9 mouse cellular contexts compared by ENCODE assay signal in the genomic region with DNA sequence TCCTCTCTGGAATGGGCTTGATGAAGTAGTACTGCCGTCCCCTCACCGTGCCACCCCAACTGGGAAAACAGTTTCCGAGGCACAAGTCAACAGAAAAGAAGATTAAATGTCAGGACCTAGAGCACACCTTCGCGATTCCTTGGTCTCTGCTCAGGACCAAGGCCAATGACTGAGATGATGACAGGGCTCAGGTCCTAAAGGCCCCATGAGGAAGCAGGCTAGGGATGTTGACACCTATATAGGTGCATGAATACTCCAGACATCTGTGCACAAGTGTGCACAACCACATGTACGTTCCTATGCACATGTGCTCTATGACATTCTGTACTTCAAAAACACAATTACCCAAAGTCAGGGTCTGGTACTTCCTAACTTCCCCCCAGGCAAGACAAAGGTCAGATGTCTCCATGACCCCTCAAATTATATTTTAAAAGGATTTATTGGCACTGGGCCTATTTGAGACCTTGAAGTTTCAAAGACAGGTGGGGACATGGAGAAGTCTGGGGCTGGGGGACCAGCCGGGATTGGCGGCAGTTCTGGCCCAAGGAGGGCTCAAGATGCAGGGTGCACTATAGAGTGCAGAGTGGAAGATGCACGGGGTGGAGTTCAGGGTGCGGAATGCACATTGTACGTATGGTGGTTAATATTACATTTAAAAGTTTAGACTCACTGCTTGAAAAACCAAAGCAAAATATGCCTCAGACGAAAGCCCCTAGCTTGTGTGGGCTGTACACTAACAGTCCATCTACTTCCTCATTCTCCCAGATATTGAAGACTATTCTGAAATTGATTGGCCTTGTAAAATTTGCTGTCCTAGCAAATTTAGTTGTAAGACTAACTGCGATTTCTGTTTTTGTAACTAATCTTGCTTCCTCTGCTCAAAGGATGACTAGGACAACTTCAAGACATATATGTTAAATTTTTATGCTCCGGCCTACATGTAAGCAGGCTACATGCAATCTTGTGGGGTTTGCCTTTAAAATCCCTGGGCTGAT. TPM values are rescaled to one million over a fixed set of nuclear protein-coding genes. Genes with fewer than 3 reads are reported as not detected.
DNase-seq lines count a peak whose midpoint lies in the region; ATAC-seq and TF ChIP-seq lines count a peak whose summit lies in the region.
"Had no signal": no experiment of that assay in that cellular context is flagged by ENCODE, and none has a peak within 500 bp of the region (broad histone marks: within the 10 kb centered on the region; RNA-seq: fewer than 3 reads in every experiment).

No protein-coding gene starts in this region.

- DNase-seq in heart, postnatal 36 days = no peak
- DNase-seq in MEL (ENCODE audit: low read depth, low spot score) = peak; percentile 62
- DNase-seq in forebrain, postnatal 0 days = no peak
- no peak for DNase-seq in spleen, postnatal 36 days (ENCODE audit: low spot score in 2 of 2)
- no peak for DNase-seq in urinary bladder, postnatal 4 days (ENCODE audit: low spot score in 2 of 2)

- peaks cover 1% of the 10 kb centered on the region; the same call in 1 of the 2 replicates for H3K79me2 ChIP-seq in MEL (ENCODE audit: control insufficient read depth, insufficient read depth, low read length, poor library complexity)
- H3K79me2 ChIP-seq in macrophage (ENCODE audit: inconsistent target) = no peaks in the 10 kb centered on the region

- H3K9me3 ChIP-seq in heart, embryonic 15.5 days (replicated peaks) = no peaks in the 10 kb centered on the region
- H3K9me3 ChIP-seq in MEL (replicated peaks; ENCODE audit: insufficient read depth, low read length) = no peaks in the 10 kb centered on the region
- no peaks in the 10 kb centered on the region for H3K9me3 ChIP-seq in forebrain, postnatal 0 days (ENCODE audit: low read length)

- H3K27ac ChIP-seq in heart, embryonic 15.5 days = no peak overlapping the region
- peak overlapping the region; percentile 83 for H3K27ac ChIP-seq in MEL (ENCODE audit: control insufficient read depth, low read depth, low read length)
- peak overlapping the region; percentile 95 for H3K27ac ChIP-seq in forebrain, postnatal 0 days (ENCODE audit: low read depth, low read length)
- H3K27ac ChIP-seq in macrophage = peak overlapping the region; percentile 75

- ATAC-seq in heart, embryonic 15.5 days (replicated peaks; ENCODE audit: insufficient number of reproducible peaks, insufficient read depth, low FRiP score, low read depth) = no peak
- ATAC-seq in forebrain, postnatal 0 days = no peak
- ATAC-seq in megakaryocyte progenitor cell, adult 5-6 weeks (replicated peaks; ENCODE audit: poor library complexity) = no peak

- H3K9ac ChIP-seq in heart, embryonic 15.5 days = peak overlapping the region; percentile 75
- H3K9ac ChIP-seq in MEL (ENCODE audit: control insufficient read depth, low read depth, low read length, poor library complexity, severe bottlenecking) = peak overlapping the region; percentile 93
- peak overlapping the region; percentile 91 for H3K9ac ChIP-seq in forebrain, postnatal 0 days

- H3K27me3 ChIP-seq in heart, embryonic 15.5 days = peaks cover 11% of the 10 kb centered on the region
- peaks cover 0 to 2% of the 10 kb centered on the region in 2 experiments; a peak in 1 of 4 replicates for H3K27me3 ChIP-seq in MEL (ENCODE audit: control insufficient read depth in 1 of 2, insufficient read depth in 2 of 2, low read length in 2 of 2)
- no peaks in the 10 kb centered on the region for H3K27me3 ChIP-seq in forebrain, postnatal 0 days (ENCODE audit: insufficient read depth, low read length)

- no peak for TF ChIP-seq EP300 in MEL (IDR thresholded peaks at IDR 0.05; ENCODE audit: low read depth in 1 of 2, low read length in 2 of 2)

- TF ChIP-seq RAD21 in MEL (IDR thresholded peaks at IDR 0.05; ENCODE audit: low read depth, low read length) = no peak

- TF ChIP-seq POLR2A in MEL (IDR thresholded peaks at IDR 0.05; ENCODE audit: control insufficient read depth in 1 of 2, insufficient read depth in 1 of 2, low read depth in 1 of 2, low read length in 2 of 2, poor library complexity in 1 of 2) = no peak; a peak in 1 of 4 replicates

- TF ChIP-seq CTCF in MEL (IDR thresholded peaks at IDR 0.05 in 2 of 3, conservative IDR thresholded peaks at IDR 0.05 in 1 of 3; ENCODE audit: control insufficient read depth in 1 of 3, insufficient read depth in 1 of 3, low read depth in 2 of 3, low read length in 3 of 3, poor library complexity in 1 of 3, severe bottlenecking in 1 of 3) = no peak
- no peak for TF ChIP-seq CTCF in forebrain, postnatal 0 days (IDR thresholded peaks at IDR 0.05; ENCODE audit: low read depth)

- peaks cover 9% of the 10 kb centered on the region; the same call in 1 of the 2 replicates for H3K4me1 ChIP-seq in heart, embryonic 15.5 days (replicated peaks)
- H3K4me1 ChIP-seq in MEL (ENCODE audit: control insufficient read depth in 1 of 2, insufficient read depth in 2 of 2, low read length in 2 of 2) = peaks cover 0 to 10% of the 10 kb centered on the region in 2 experiments; a peak in 2 of 4 replicates
- H3K4me1 ChIP-seq in forebrain, postnatal 0 days (ENCODE audit: insufficient read depth) = peaks cover 3% of the 10 kb centered on the region; the same call in 1 of the 2 replicates

- 86% methylated on average over 14 of the region's 14 CpGs for WGBS in heart, embryonic 15.5 days
- WGBS in forebrain, postnatal 0 days = 83% methylated on average over 14 of the region's 14 CpGs
- WGBS in macrophage (ENCODE audit: missing documents) = 88% methylated on average over 14 of the region's 14 CpGs

- peak overlapping the region; percentile 61 for H3K4me3 ChIP-seq in heart, embryonic 15.5 days
- H3K4me3 ChIP-seq in MEL (ENCODE audit: control insufficient read depth in 1 of 2, insufficient read depth in 1 of 2, low read depth in 2 of 2, low read length in 2 of 2) (peak overlapping the region; percentile 63 to 84), macrophage (ENCODE audit: inconsistent target) (peak overlapping the region; percentile 55)
- peak overlapping the region; percentile 67 for H3K4me3 ChIP-seq in forebrain, postnatal 0 days (ENCODE audit: low read depth, low read length)

- H3K4me2 ChIP-seq in heart, embryonic 15.5 days = peak overlapping the region; percentile 77
- H3K4me2 ChIP-seq in forebrain, postnatal 0 days (ENCODE audit: low read depth) = peak overlapping the region; percentile 77

- intact Hi-C loops in heart, postnatal 36 days (cut with DNase I) = loop anchor here (2.0 to 10.0 kb wide), 4 partner anchors 51 to 1731 kb away; partner anchors contain the start of genes 1700028J19Rik, 2410002F23Rik, Abcc6 and Aspdh

- H3K36me3 ChIP-seq in heart, embryonic 15.5 days = no peaks in the 10 kb centered on the region
- H3K36me3 ChIP-seq in MEL (ENCODE audit: control insufficient read depth in 1 of 2, insufficient read depth in 2 of 2, low read length in 2 of 2) (peaks cover 0 to 4% of the 10 kb centered on the region in 2 experiments; a peak in 1 of 4 replicates), macrophage (ENCODE audit: inconsistent target) (no peaks in the 10 kb centered on the region)
- no peaks in the 10 kb centered on the region for H3K36me3 ChIP-seq in forebrain, postnatal 0 days (ENCODE audit: insufficient read depth)

RNA-seq across cellular contexts. Expression of gene Clec11a, which starts 3.1 kb away (rescaled TPM):
- 1.0 and 2.5 TPM in 2 replicates for polyA plus RNA-seq in heart, embryonic 15.5 days (2015; fragmentation: Nextera tagmentation; extraction: Ambion mirVana)
- total RNA-seq in heart, postnatal 36 days (2021) = under 1 TPM; 0.75 to 0.84 TPM
- total RNA-seq in MEL (2012; rRNA removed) = 0.33 and 0.39 TPM in 2 replicates
- polyA plus RNA-seq in MEL (2012; ENCODE audit: insufficient read depth in 1 of 2, insufficient read length in 2 of 2, low read depth in 1 of 2, low replicate concordance in 2 of 2, missing spikeins in 1 of 2) (under 1 TPM in 1 of 2 experiments, not detected in 1; 0.33 TPM), macrophage (2018) (0.06 to 0.12 TPM (median 0.09 TPM) in 3 replicates)
- total RNA-seq in forebrain, postnatal 0 days (2014; rRNA removed) = 3.8 and 4.7 TPM in 2 replicates
- polyA plus RNA-seq in forebrain, postnatal 0 days (2015; fragmentation: Nextera tagmentation; extraction: Ambion mirVana) = 3.7 and 4.3 TPM in 2 replicates
- 1 to 10 TPM in 2 of 26 experiments, under 1 TPM in 17, not detected in 7; 0.21 to 4.1 (median 0.32) TPM for total RNA-seq in macrophage (2018; cell fraction: chromatin; rRNA removed)
- under 1 TPM in 20 of 26 experiments, not detected in 6; 0.04 to 0.19 (median 0.07) TPM for total RNA-seq in macrophage (2018; cell fraction: cytosol; rRNA removed)
- 1 to 10 TPM in 4 of 26 experiments, under 1 TPM in 13, not detected in 9; 0.17 to 2.4 (median 0.81) TPM for total RNA-seq in macrophage (2018; cell fraction: nucleus; rRNA removed)
- 4.1 TPM in 2 replicates for total RNA-seq in megakaryocyte progenitor cell, adult 5-6 weeks (2015)
- 4.2 and 4.4 TPM in 2 replicates for total RNA-seq in megakaryocyte progenitor cell, adult 5-6 weeks (2017)

RNA-seq across cellular contexts. Expression of gene Shank1, which starts 6.4 kb away (rescaled TPM):
- polyA plus RNA-seq in heart, embryonic 15.5 days (2015; fragmentation: Nextera tagmentation; extraction: Ambion mirVana) = 0.58 and 0.74 TPM in 2 replicates
- 1 to 10 TPM in 1 of 2 experiments, under 1 TPM in 1; 1.00 to 1.5 TPM for total RNA-seq in heart, postnatal 36 days (2021)
- total RNA-seq in MEL (2012; rRNA removed) = 0.12 and 0.29 TPM in 2 replicates
- polyA plus RNA-seq in MEL (2012; ENCODE audit: insufficient read depth in 1 of 2, insufficient read length in 2 of 2, low read depth in 1 of 2, low replicate concordance in 2 of 2, missing spikeins in 1 of 2) = 1 to 10 TPM in 1 of 2 experiments, not detected in 1; 3.9 TPM
- 31.1 and 34.2 TPM in 2 replicates for total RNA-seq in forebrain, postnatal 0 days (2014; rRNA removed)
- polyA plus RNA-seq in forebrain, postnatal 0 days (2015; fragmentation: Nextera tagmentation; extraction: Ambion mirVana) = 15.4 and 29.7 TPM in 2 replicates
- total RNA-seq in macrophage (2018; cell fraction: chromatin; rRNA removed) = 1 to 10 TPM in 22 of 26 experiments, under 1 TPM in 4; 0.52 to 2.7 (median 1.2) TPM
- under 1 TPM in 24 of 26 experiments, not detected in 2; under 0.01 to 0.24 (median 0.06) TPM for total RNA-seq in macrophage (2018; cell fraction: cytosol; rRNA removed)
- 1 to 10 TPM in 2 of 26 experiments, under 1 TPM in 24; 0.19 to 1.6 (median 0.51) TPM for total RNA-seq in macrophage (2018; cell fraction: nucleus; rRNA removed)
- 0.02 TPM in 1 of 3 replicates, not detected in the others for polyA plus RNA-seq in macrophage (2018)
- total RNA-seq in megakaryocyte progenitor cell, adult 5-6 weeks (2015) = 0.05 and 0.49 TPM in 2 replicates
- total RNA-seq in megakaryocyte progenitor cell, adult 5-6 weeks (2017) = not detected in 2 replicates

RNA-seq across cellular contexts. Expression of gene Gm15517, which starts 42.4 kb away (rescaled TPM):
- not detected in 2 replicates for polyA plus RNA-seq in heart, embryonic 15.5 days (2015; fragmentation: Nextera tagmentation; extraction: Ambion mirVana)
- not detected for total RNA-seq in heart, postnatal 36 days (2021)
- total RNA-seq in MEL (2012; rRNA removed) = not detected in 2 replicates
- polyA plus RNA-seq in MEL (2012; ENCODE audit: insufficient read depth in 1 of 2, insufficient read length in 2 of 2, low read depth in 1 of 2, low replicate concordance in 2 of 2, missing spikeins in 1 of 2) (not detected), macrophage (2018) (not detected in 3 replicates)
- not detected in 2 replicates for total RNA-seq in forebrain, postnatal 0 days (2014; rRNA removed)
- polyA plus RNA-seq in forebrain, postnatal 0 days (2015; fragmentation: Nextera tagmentation; extraction: Ambion mirVana) = not detected in 2 replicates
- not detected for total RNA-seq in macrophage (2018; cell fraction: chromatin; rRNA removed)
- total RNA-seq in macrophage (2018; cell fraction: cytosol; rRNA removed) = not detected
- total RNA-seq in macrophage (2018; cell fraction: nucleus; rRNA removed) = not detected
- total RNA-seq in megakaryocyte progenitor cell, adult 5-6 weeks (2015) = not detected in 2 replicates
- total RNA-seq in megakaryocyte progenitor cell, adult 5-6 weeks (2017) = not detected in 2 replicates
- total RNA-seq: left cerebral cortex, postnatal 25 days had no signal

RNA-seq across cellular contexts. Expression of gene Acp4, which starts 46.5 kb away (rescaled TPM):
- polyA plus RNA-seq in heart, embryonic 15.5 days (2015; fragmentation: Nextera tagmentation; extraction: Ambion mirVana) = not detected in 2 replicates
- not detected for total RNA-seq in heart, postnatal 36 days (2021)
- total RNA-seq in MEL (2012; rRNA removed) = 0.10 and 0.12 TPM in 2 replicates
- polyA plus RNA-seq in MEL (2012; ENCODE audit: insufficient read depth in 1 of 2, insufficient read length in 2 of 2, low read depth in 1 of 2, low replicate concordance in 2 of 2, missing spikeins in 1 of 2) (under 1 TPM in 1 of 2 experiments, not detected in 1; 0.14 TPM), macrophage (2018) (not detected in 3 replicates)
- not detected in 2 replicates for total RNA-seq in forebrain, postnatal 0 days (2014; rRNA removed)
- polyA plus RNA-seq in forebrain, postnatal 0 days (2015; fragmentation: Nextera tagmentation; extraction: Ambion mirVana) = 0.12 TPM in 1 of 2 replicates, not detected in the other
- not detected for total RNA-seq in macrophage (2018; cell fraction: chromatin; rRNA removed)
- total RNA-seq in macrophage (2018; cell fraction: cytosol; rRNA removed) = not detected
- total RNA-seq in macrophage (2018; cell fraction: nucleus; rRNA removed) = not detected
- total RNA-seq in megakaryocyte progenitor cell, adult 5-6 weeks (2015) = not detected in 2 replicates
- total RNA-seq in megakaryocyte progenitor cell, adult 5-6 weeks (2017) = 0.04 TPM in 1 of 2 replicates, not detected in the other
- total RNA-seq: left cerebral cortex, postnatal 25 days had no signal

RNA-seq across cellular contexts. Expression of gene 2410002F23Rik, which starts 57.1 kb away (rescaled TPM):
- polyA plus RNA-seq in heart, embryonic 15.5 days (2015; fragmentation: Nextera tagmentation; extraction: Ambion mirVana) = 59.5 and 86.8 TPM in 2 replicates
- total RNA-seq in heart, postnatal 36 days (2021) = 10 to 100 TPM; 11.2 to 19.7 TPM
- 89.1 and 148 TPM in 2 replicates for total RNA-seq in MEL (2012; rRNA removed)
- 100 to 1,000 TPM; 174 to 841 TPM for polyA plus RNA-seq in MEL (2012; ENCODE audit: insufficient read depth in 1 of 2, insufficient read length in 2 of 2, low read depth in 1 of 2, low replicate concordance in 2 of 2, missing spikeins in 1 of 2)
- 250 and 333 TPM in 2 replicates for total RNA-seq in forebrain, postnatal 0 days (2014; rRNA removed)
- 312 and 332 TPM in 2 replicates for polyA plus RNA-seq in forebrain, postnatal 0 days (2015; fragmentation: Nextera tagmentation; extraction: Ambion mirVana)
- 10 to 100 TPM in 24 of 26 experiments, 1 to 10 TPM in 2; 7.5 to 69.4 (median 31.9) TPM for total RNA-seq in macrophage (2018; cell fraction: chromatin; rRNA removed)
- total RNA-seq in macrophage (2018; cell fraction: cytosol; rRNA removed) = 10 to 100 TPM in 10 of 26 experiments, 1 to 10 TPM in 16; 2.9 to 14.0 (median 9.7) TPM
- total RNA-seq in macrophage (2018; cell fraction: nucleus; rRNA removed) = 10 to 100 TPM; 10.2 to 93.8 (median 31.3) TPM
- 11.6 to 24.3 TPM (median 20.5 TPM) in 3 replicates for polyA plus RNA-seq in macrophage (2018)
- 54.0 and 60.6 TPM in 2 replicates for total RNA-seq in megakaryocyte progenitor cell, adult 5-6 weeks (2015)
- 71.7 and 74.6 TPM in 2 replicates for total RNA-seq in megakaryocyte progenitor cell, adult 5-6 weeks (2017)

Comparison
In these comparisons a context has a peak if more than half of its experiments do, and no peak if none do; other contexts are left out.
1. RNA of gene Shank1, which starts 6.4 kb away (total RNA-seq): 31.1 to 34.2 TPM in forebrain, postnatal 0 days; 1.00 to 1.5 TPM in heart, postnatal 36 days, 0.12 to 0.29 TPM in MEL and 0.05 to 0.49 TPM in megakaryocyte progenitor cell, adult 5-6 weeks; every median in the first group is over 10 times any median in the second.
2. Peak in every context shown above with its lines, with median percentiles within 50 percentile points of each other: H3K4me3 ChIP-seq and H3K9ac ChIP-seq.